Mouse (Mus musculus): ENCODE measurements around the gene Tm4sf5.
"Not testable (repeated sequence)": the region's sequence is repeated elsewhere in the genome, so short reads cannot be mapped to it uniquely, and the experiment has no call there.

The Tm4sf5 gene

GRCm38 (mm10) chr11:70504970-70505369 lies at the start of gene Tm4sf5:
Gene Tm4sf5, plus strand, starts transcription at chr11:70505244.
- DNase-seq: no peak

GRCm38 (mm10) chr11:70458688-70459600 lies 46.1 kb upstream of the Tm4sf5 start, which contains the start of gene Zmynd15:
Gene Zmynd15, plus strand, starts transcription at chr11:70459433.
- DNase-seq: no peak

- DNase-seq: peak; percentile 74
These were observed 45.4 kb upstream of the Tm4sf5 start, which contains the start of gene Cxcl16 for GRCm38 (mm10) chr11:70459601-70460101. Gene Cxcl16, minus strand, starts transcription at chr11:70459984.

DNA sequence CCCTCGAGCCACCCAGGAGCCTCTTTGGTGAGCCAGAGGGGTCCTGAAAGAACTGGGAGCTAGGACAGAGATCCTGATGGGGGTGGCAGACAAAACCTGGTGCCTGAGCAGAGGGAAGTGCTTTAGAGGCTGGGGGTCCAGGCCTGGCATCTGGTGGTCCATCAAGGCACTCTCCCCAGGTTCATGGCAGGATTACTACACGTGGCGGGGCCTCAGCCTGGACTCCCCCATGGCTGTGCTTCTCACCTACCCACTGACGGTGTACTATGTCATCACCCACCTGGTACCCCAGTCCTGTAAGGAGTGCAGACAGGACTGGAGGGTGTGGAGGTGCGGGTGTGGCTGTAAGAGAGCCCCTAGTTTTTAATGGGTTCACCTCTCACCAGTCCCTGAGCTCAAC lies 41.1 kb upstream of the Tm4sf5 start:
- DNase-seq: no peak

DNA sequence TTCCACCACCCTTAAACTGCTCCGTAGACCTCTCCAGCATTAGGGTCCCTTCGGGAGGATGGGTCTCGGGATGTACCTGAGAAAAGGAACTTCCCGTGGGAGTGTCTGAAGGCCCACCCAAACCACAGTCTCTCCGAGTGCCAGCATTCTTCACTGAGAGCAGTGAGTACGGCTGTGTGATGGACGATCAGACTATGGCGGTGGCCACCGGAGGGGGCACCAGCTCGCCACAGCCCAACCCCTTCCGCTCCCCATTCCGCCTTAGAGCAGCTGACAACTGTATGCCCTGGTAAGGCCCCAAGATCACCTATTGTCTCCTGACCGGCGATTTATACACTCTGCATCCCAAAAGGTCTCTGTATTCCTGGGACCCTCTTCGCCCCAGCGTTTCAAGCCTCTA lies 39.8 kb upstream of the Tm4sf5 start:
- DNase-seq: no peak

- DNase-seq: peak; percentile 78
These were observed 39.2 kb upstream of the Tm4sf5 start for GRCm38 (mm10) chr11:70465824-70466223.

DNA sequence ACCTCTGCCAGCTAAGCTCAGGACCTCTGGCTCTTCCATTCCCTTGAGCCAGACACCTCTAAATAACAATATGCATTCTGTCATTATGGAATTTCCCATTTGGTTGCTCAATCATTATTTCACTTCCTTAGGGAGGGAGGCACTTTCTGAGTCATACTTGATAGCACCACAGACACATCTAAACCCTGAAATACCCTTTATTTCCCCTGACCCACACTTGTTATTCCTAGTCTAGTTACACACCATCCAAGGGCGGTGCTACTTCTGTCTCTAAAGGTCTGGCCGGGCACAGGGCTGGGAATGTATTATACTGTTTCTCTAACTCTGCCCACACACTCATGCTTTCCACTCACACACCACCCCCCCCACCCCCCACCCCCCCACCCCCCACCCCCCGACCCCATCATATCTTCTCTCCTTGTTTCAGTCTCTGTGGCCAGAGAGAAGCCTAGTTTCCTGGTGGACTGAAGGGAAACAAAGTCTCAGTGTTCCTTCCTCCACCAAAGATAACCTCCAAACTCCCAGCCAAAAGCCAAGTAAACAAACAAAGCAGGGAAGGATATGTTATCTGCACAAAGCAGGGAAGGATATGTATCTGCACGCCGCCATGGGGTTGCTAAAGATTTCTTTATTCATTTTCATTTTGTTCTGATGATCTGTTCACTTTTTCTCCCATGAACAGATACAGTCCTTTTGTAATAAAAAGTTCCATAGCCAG lies 37.0 kb upstream of the Tm4sf5 start:
- DNase-seq: no peak

DNA sequence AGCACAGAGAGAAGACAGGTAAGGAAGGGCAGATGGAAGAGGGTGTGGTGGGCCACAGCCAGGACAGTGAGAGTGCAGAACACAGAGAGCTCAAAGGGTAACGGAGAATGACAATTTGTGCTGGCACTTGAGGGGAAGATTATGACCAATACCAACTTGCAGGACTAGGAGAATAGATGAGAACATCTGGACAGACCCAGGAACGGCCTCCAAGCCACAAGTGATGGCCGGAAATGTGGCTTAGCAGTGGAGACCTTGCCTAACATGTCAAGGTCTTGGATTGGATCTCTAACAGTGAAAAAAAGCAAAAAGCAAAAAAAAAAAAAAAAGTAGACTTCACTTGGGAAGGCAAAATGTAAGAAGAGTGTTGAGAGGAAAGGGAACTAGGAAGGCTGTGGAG lies 35.3 kb upstream of the Tm4sf5 start:
- no peak for DNase-seq

DNA sequence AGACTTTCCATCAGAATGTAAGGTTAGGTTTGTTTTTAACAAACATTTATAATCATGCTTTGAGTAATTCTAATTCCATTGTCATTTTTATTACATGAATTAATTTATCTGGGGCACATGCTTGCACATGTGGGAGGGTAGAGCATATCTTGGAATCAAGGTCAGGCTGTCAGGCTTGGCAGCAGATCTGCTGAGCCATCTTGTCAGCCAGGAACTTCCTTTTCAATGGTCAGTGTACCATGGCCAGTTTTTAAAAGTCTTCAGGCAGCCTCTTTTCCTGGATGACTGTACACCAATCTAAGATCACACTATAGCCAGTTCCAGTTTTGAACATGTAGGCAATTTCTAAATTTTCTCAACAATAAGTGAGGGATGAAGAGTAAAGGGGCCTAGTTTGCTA lies 32.3 kb upstream of the Tm4sf5 start:
- peak; percentile 50 for DNase-seq

DNA sequence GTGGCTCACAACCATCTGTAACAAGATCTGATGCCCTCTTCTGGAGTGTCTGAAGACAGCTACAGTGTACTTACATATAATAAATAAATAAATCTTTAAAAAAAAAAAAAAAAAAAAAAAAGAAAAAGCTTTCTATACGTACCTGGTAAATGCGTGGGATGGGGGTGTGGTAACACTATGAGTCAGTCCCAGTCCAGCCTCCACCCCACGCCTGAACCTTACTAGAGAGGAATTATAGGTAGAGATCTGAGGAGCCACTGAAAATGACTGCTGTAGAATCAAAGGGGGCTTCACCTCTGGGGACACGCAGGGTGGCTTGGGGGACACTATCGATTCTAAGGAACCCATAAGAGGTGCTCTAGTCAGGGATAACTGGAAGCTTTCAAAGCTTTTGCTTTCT lies 31.8 kb upstream of the Tm4sf5 start:
- not testable (repeated sequence) for DNase-seq

GRCm38 (mm10) chr11:70474872-70475534 lies 30.0 kb upstream of the Tm4sf5 start:
- no peak for DNase-seq

DNA sequence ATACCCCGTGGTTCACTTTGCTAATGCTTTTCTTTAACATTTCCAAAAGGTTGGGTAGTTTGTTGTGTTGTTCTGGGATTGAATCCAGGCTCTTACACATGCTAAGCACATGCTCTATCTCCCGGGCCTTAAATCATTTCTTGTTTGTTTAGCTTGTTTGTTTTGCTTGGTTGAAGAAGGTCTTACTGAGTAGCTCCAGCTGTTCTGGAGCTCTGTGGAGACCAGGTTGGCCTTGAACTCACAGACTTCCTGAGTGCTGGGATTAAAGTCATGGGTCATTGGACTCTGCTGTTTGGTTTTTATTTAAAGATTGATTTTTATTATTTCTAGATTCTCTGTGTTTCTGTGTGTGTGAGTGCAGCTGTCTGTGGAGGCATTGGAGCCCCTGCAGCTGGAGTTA lies 19.5 kb upstream of the Tm4sf5 start:
- DNase-seq: peak; percentile 60

GRCm38 (mm10) chr11:70487816-70488215 lies 17.2 kb upstream of the Tm4sf5 start:
- DNase-seq: no peak

GRCm38 (mm10) chr11:70489138-70489537 lies 15.9 kb upstream of the Tm4sf5 start:
- no peak for DNase-seq

GRCm38 (mm10) chr11:70489684-70490083 lies 15.4 kb upstream of the Tm4sf5 start:
- no peak for DNase-seq

DNA sequence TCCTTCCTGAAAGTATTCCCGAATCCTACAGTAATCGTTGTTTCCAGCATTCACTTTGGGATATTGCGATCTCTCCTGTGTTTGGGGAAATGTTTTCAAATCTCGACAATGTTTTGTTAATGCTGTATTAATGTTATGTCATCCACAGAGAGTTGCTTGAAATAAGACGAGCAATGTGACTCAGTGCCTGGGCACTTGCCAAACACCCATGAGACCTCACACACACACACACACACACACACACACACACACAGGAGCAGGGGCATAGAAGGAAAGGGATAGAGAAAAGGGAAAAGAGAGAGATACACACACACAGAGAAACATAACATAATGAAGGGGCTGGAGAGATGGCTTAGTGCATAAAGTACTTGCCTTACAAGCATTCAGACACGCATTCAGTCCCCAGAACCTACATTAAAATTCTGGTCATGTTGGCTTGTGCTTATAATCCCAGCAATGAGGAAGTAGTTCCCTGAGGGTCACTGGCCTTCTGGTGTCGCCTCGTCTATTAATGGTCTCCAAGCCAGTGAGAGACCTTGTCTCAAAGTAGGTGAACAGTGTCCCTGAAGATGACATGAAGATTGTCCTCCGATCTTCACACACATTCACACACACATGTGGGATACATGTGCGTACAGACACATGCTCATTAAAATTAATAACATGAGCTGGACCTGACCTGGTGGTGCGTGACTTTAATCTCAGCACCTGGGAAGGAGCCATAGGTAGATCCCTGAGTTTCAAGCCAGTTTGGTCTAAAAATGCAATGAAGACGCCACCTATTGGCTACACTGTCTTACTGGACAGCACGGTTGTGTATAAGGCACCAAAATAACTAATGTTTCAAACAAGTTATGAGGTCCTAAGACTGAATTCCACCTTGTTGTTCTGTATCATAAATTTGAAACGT lies 5.2 kb upstream of the Tm4sf5 start:
- DNase-seq: peak; percentile 53

DNA sequence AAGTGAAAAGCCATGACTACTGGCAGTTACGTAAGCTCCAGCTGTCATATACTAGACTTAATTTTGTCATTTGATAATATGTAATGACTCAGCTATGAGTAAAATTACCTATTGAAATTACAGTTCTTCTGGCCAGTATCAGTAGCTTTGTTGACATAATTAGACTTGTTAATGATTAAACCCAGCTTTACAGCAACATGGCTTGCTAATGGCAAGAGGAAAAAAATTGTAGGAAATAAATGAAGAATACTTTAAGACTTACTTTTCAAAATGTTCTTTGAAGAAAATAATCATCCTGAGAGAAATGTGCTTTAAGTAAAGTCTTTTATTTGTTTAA lies 4.6 kb upstream of the Tm4sf5 start:
- no peak for DNase-seq

GRCm38 (mm10) chr11:70502018-70502417 lies 3.0 kb upstream of the Tm4sf5 start:
- no peak for DNase-seq

DNA sequence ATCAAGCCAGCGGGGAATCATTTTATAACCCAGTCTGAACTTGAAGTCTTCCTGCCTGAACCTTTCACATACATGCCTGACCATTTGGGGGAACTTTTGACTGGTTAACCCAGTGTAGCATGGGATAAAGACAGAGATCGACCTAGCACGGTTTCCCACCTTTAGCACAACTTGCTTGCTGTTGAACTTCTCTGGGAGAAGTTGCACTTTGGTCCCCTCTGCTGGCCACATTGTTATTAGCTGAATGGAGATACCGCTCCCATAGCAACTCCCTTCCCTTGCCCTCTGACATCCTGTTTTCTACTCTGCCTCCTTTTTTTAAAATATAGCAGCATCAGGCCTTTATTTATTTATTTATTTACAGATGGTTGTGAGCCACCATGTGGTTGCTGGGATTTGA lies 1.3 kb downstream of the Tm4sf5 start:
- peak; percentile 88 for DNase-seq

DNA sequence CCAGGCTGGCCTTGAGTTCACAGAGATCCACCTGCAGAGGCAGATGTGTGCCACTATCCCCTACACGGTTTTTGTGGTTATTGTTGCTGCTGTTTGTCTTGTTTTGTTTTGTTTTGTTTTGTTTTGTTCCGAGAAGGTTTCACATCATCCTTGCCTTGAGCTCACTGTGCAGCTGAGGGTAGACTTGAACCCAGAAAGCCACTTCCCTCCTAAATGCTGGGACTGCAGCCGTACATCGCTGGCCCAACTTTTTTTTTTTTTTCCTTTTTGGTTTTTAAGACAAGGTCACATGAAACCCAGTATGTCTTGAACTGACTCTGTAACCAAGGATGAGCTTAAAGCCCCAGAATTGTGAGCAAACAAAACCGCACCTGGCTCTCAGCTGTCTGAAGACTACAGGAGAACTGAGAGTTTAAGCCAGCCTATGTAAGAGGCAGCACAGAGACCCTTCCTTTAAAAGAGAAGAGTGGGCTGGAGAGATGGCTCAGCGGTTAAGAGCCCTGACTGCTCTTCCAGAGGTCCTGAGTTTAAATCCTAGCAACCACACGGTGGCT lies 2.0 kb downstream of the Tm4sf5 start:
- no peak for DNase-seq

GRCm38 (mm10) chr11:70509753-70510564 lies 4.9 kb downstream of the Tm4sf5 start:
- peak; percentile 65 for DNase-seq
